Mouse (Mus musculus): ENCODE data around the gene Lrig3. TPM values are rescaled to one million over a fixed set of nuclear protein-coding genes. Genes with fewer than 3 reads are reported as not detected.

Lrig3 gene
- 9.8 and 11.1 TPM in 2 replicates for polyA plus RNA-seq (2016; fragmentation: Nextera tagmentation; extraction: Ambion mirVana)

GRCm38 (mm10) chr10:125965968-125966480 lies at the start of gene Lrig3:
Gene Lrig3 (plus strand): TSS chr10:125966168.
- under 1% methylated on average over 62 of the region's 62 CpGs for WGBS
- peak within 1 kb of the TSS; percentile 78 for H3K4me3 ChIP-seq
- H3K36me3 ChIP-seq: no peaks in the 10 kb centered on the region
- peaks cover 55% of the 10 kb centered on the region for H3K4me1 ChIP-seq
- no peaks in the 10 kb centered on the region for H3K27me3 ChIP-seq (ENCODE audit: low read depth, poor library complexity, severe bottlenecking)
- peak within 1 kb of the TSS; percentile 92 for H3K27ac ChIP-seq (replicated peaks)
- peak; percentile 82 for DNase-seq (ENCODE audit: low spot score)
- H3K9me3 ChIP-seq (replicated peaks): no peaks in the 10 kb centered on the region

- Histone ChIP-seq H3K27me3 (ENCODE audit: low read depth, poor library complexity, severe bottlenecking) (no peaks in the 10 kb centered on the region), H3K36me3 (no peaks in the 10 kb centered on the region), H3K4me1 (peaks cover 17% of the 10 kb centered on the region), H3K9me3 (replicated peaks) (no peaks in the 10 kb centered on the region), H3K27ac (replicated peaks) (no peak overlapping the region), H3K4me3 (no peak overlapping the region)
- WGBS: 52% methylated on average over 6 of the region's 6 CpGs
- DNase-seq (ENCODE audit: low spot score): no peak
These were observed 49.2 kb upstream of the Lrig3 start for GRCm38 (mm10) chr10:125916781-125917180.

GRCm38 (mm10) chr10:125917436-125917871 lies 48.5 kb upstream of the Lrig3 start:
- whole genome bisulfite sequencing: 16% methylated on average over 9 of the region's 9 CpGs
- H3K4me3 ChIP-seq: no peak overlapping the region; the same call in 1 of the 2 replicates
- peak; percentile 21 for DNase-seq (ENCODE audit: low spot score)
- no peaks in the 10 kb centered on the region for H3K9me3 ChIP-seq (replicated peaks)
- peaks cover 16% of the 10 kb centered on the region for H3K4me1 ChIP-seq
- no peaks in the 10 kb centered on the region for H3K36me3 ChIP-seq
- no peaks in the 10 kb centered on the region for H3K27me3 ChIP-seq (ENCODE audit: low read depth, poor library complexity, severe bottlenecking)
- no peak overlapping the region for H3K27ac ChIP-seq (replicated peaks)

GRCm38 (mm10) chr10:125918994-125919393 lies 47.0 kb upstream of the Lrig3 start:
- Histone ChIP-seq H3K27me3 (ENCODE audit: low read depth, poor library complexity, severe bottlenecking) (no peaks in the 10 kb centered on the region), H3K36me3 (no peaks in the 10 kb centered on the region), H3K9me3 (replicated peaks) (no peaks in the 10 kb centered on the region), H3K4me3 (no peak overlapping the region), H3K4me1 (peaks cover 15% of the 10 kb centered on the region), H3K27ac (replicated peaks) (no peak overlapping the region)
- 87% methylated on average over 1 of the region's 1 CpGs for WGBS
- no peak for DNase-seq (ENCODE audit: low spot score)

- DNase-seq (ENCODE audit: low spot score): no peak
- Histone ChIP-seq H3K9me3 (replicated peaks) (no peaks in the 10 kb centered on the region), H3K4me3 (no peak overlapping the region), H3K27ac (replicated peaks) (no peak overlapping the region), H3K36me3 (no peaks in the 10 kb centered on the region), H3K4me1 (peaks cover 10% of the 10 kb centered on the region), H3K27me3 (ENCODE audit: low read depth, poor library complexity, severe bottlenecking) (no peaks in the 10 kb centered on the region)
- WGBS: 46% methylated on average over 6 of the region's 6 CpGs
These were observed 44.1 kb upstream of the Lrig3 start for GRCm38 (mm10) chr10:125921654-125922446.

- H3K27me3 ChIP-seq (ENCODE audit: low read depth, poor library complexity, severe bottlenecking): no peaks in the 10 kb centered on the region
- no peaks in the 10 kb centered on the region for H3K36me3 ChIP-seq
- no peak overlapping the region for H3K27ac ChIP-seq (replicated peaks)
- DNase-seq (ENCODE audit: low spot score): no peak
- no peaks in the 10 kb centered on the region for H3K9me3 ChIP-seq (replicated peaks)
- 85% methylated on average over 3 of the region's 3 CpGs for WGBS
- 0 out of 2 replicates have a peak, but pooled peaks cover 5% of the 10 kb centered on the region for H3K4me1 ChIP-seq
- H3K4me3 ChIP-seq: no peak overlapping the region
These were observed 36.0 kb upstream of the Lrig3 start for GRCm38 (mm10) chr10:125929961-125930360.

GRCm38 (mm10) chr10:125933388-125933787 lies 32.6 kb upstream of the Lrig3 start:
- Histone ChIP-seq H3K27ac (replicated peaks) (no peak overlapping the region), H3K9me3 (replicated peaks) (no peaks in the 10 kb centered on the region), H3K4me1 (0 out of 2 replicates have a peak, but pooled peaks cover 5% of the 10 kb centered on the region), H3K36me3 (no peaks in the 10 kb centered on the region), H3K27me3 (ENCODE audit: low read depth, poor library complexity, severe bottlenecking) (no peaks in the 10 kb centered on the region), H3K4me3 (no peak overlapping the region)
- DNase-seq (ENCODE audit: low spot score): no peak
- WGBS: 86% methylated on average over 6 of the region's 6 CpGs

GRCm38 (mm10) chr10:125934095-125934494 lies 31.9 kb upstream of the Lrig3 start:
- WGBS: 77% methylated on average over 3 of the region's 3 CpGs
- Histone ChIP-seq H3K36me3 (no peaks in the 10 kb centered on the region), H3K27me3 (ENCODE audit: low read depth, poor library complexity, severe bottlenecking) (no peaks in the 10 kb centered on the region), H3K4me3 (no peak overlapping the region), H3K4me1 (0 out of 2 replicates have a peak, but pooled peaks cover 5% of the 10 kb centered on the region), H3K27ac (replicated peaks) (no peak overlapping the region), H3K9me3 (replicated peaks) (no peaks in the 10 kb centered on the region)
- DNase-seq (ENCODE audit: low spot score): no peak

- Histone ChIP-seq H3K27me3 (ENCODE audit: low read depth, poor library complexity, severe bottlenecking) (peaks cover 4% of the 10 kb centered on the region; the same call in 1 of the 2 replicates), H3K4me3 (no peak overlapping the region), H3K36me3 (no peaks in the 10 kb centered on the region), H3K4me1 (peaks cover 9% of the 10 kb centered on the region), H3K9me3 (replicated peaks) (no peaks in the 10 kb centered on the region), H3K27ac (replicated peaks) (no peak overlapping the region)
- DNase-seq (ENCODE audit: low spot score): no peak
- 79% methylated on average over 11 of the region's 11 CpGs for WGBS
These were observed 28.2 kb upstream of the Lrig3 start for GRCm38 (mm10) chr10:125937517-125938497.

- no peaks in the 10 kb centered on the region for H3K9me3 ChIP-seq (replicated peaks)
- H3K4me1 ChIP-seq: peaks cover 18% of the 10 kb centered on the region
- no peaks in the 10 kb centered on the region for H3K36me3 ChIP-seq
- 91% methylated on average over 12 of the region's 12 CpGs for WGBS
- no peak overlapping the region for H3K27ac ChIP-seq (replicated peaks)
- DNase-seq (ENCODE audit: low spot score): no peak
- peaks cover 6% of the 10 kb centered on the region; the same call in 1 of the 2 replicates for H3K27me3 ChIP-seq (ENCODE audit: low read depth, poor library complexity, severe bottlenecking)
- no peak overlapping the region for H3K4me3 ChIP-seq
These were observed 27.2 kb upstream of the Lrig3 start for GRCm38 (mm10) chr10:125938528-125939402.

GRCm38 (mm10) chr10:125940316-125941059 lies 25.5 kb upstream of the Lrig3 start:
- WGBS: 82% methylated on average over 11 of the region's 11 CpGs
- Histone ChIP-seq H3K27me3 (ENCODE audit: low read depth, poor library complexity, severe bottlenecking) (peaks cover 11% of the 10 kb centered on the region; the same call in 1 of the 2 replicates), H3K36me3 (no peaks in the 10 kb centered on the region), H3K27ac (replicated peaks) (no peak overlapping the region), H3K4me1 (peaks cover 35% of the 10 kb centered on the region), H3K9me3 (replicated peaks) (no peaks in the 10 kb centered on the region), H3K4me3 (no peak overlapping the region)
- DNase-seq (ENCODE audit: low spot score): no peak
